Mouse (Mus musculus) C3H10T1/2 (cell line): ENCODE data around the gene Zcchc9. TPM values are rescaled to one million over a fixed set of nuclear protein-coding genes. Genes with fewer than 3 reads are reported as not detected.

ENCODE experiments used
- polyA plus RNA-seq, 2 experiments: library from polyadenylated mRNA; unstranded; fragments of >200 nt; fragmentation: generic; extraction: Trizol; gene quantifications; one replicate each; pipeline ENCODE4 v1.2.1; 2012; ENCODE audit warnings: missing spikeins in 2 of 2

Zcchc9 gene
- polyA plus RNA-seq, result 10 to 100 TPM in 1 of 2 experiments, 1 to 10 TPM in 1; 2.3 to 14.9 TPM

DNA sequence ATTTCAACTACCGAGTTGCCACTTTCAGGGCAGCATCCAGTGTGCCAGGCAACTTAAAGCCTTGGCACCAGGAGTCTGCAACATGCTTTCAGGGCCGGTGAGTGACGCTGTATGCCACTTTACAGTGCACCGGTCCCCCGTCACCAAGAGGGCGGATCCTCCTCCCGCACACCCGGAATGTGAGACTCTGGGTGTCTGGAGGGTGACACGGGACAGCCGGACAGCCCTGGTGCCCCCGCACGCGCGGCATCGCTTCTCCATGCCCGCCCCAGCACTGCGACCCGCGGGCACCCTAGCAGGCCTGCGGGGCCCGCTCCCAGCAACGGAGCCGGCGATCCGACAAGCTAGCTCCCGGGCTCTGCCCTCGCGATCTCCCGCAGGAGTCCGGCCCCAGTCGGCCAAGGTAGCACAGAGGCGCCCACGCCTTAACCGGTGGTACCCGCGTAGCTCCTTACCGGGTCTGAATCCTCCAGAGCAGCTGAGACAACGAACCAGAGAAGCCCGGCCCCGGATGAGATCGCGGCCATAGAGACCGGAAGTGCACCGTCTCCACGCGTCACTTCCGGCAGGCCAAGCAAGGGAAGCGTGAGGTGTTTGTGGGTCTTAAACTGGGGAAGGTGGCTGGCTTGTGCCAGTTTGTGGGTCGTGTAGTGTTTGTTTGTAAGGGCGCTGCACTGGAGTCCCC lies at the start of gene Zcchc9:
Gene Zcchc9 (minus strand): TSS at position 551 of the 685 bp plus-strand sequence.

Other genes with a start within 250 kb of the Zcchc9 start
- gene Acot12, start 66.2 kb downstream of the Zcchc9 start, polyA plus RNA-seq, result under 1 TPM in 1 of 2 experiments, not detected in 1; 0.08 TPM
- not detected for gene Ckmt2, start 69.2 kb upstream of the Zcchc9 start, polyA plus RNA-seq